Mouse (Mus musculus): ENCODE results near the gene Bik. TPM values are rescaled to one million over a fixed set of nuclear protein-coding genes. Genes with fewer than 3 reads are reported as not detected.
A peak's percentile ranks its signal among the peaks of the same experiment; 100 is the strongest.

Gene Bik
- total RNA-seq, 2 experiments from 2014 or later, result 2.7 to 4.0 TPM

DNA sequence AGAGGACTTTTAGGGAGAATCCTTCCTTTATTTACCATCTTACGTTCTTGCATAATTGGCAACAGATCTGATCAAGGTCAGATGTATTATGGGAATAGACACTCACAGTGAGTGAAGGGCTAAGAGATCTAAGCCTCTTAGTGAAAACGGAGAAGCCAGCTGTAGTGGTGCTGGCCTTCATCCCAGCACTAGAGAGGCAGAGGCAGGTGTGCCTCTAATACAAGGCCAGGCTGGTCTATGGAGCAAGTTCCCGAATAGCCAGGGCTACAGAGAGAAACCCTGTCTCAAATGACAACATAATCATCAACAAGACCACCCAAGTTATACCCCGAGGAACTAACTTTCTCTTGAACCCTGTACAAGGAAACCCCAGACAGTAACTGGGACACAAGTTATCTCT, 56.3 kb downstream of the Bik start:
- DNase-seq (ENCODE audit: low spot score in 2 of 2), result no peak

DNA sequence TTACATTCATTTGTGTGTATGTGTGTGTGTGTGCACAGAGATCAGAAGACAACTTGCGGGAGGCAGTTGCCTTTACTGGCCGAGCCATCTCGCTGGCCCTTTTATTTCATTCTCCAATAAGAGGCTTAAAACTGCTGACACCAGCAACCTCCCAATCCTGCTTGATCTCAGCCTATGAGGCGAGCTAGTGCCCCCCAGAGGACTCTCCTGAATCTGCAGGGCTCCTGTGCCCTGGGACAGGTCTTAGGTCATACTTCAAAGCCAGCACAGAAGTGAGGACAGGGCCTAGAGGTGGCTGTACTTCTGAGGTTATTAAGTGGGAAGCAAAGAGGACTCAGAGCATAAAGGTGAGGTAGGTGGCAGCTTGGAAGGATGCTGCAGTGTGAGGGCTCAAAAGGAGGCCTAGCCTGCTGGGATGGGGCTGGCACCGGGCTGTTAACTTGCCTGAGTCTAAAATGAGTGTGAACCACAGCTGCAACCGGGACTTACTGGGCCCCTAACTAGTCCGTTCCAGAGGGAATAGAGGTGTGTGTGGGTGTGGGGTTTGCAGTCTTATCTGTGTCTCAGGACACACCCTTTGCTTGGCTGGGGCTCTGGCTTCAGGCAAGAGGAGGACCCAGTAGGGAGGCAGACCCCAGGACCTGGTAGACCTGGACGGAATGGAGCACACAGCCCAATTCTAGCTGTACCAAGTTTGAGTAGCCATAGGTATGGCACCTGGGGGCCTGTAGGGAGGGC, 56.9 kb downstream of the Bik start:
- peak in 1 of 2 experiments; percentile 47 for DNase-seq (ENCODE audit: low spot score in 2 of 2)

DNA sequence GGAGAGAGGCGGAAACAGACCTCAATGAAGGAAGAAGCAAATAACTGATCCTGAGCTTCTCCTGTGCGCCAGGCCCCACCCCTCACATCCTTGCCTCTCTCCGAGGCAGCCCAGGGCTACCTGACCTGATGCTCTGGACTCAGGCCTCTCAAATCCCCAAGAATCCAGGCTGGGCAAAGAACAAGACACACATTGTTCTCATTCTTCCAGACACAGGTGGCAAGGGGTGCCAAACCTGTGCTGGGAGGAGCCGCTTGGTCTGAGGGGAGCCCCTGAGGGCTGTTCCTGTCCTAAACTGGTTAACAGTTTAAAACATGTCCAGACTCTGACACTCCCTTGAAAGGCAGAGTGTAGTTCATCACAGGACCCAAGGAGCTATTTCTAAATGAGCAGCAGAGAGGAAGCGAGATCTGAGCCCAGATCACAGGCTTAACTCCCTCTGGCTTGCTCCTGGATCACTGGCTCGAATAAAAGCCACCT, 58.1 kb downstream of the Bik start:
- DNase-seq (ENCODE audit: low spot score in 2 of 2), result no peak

DNA sequence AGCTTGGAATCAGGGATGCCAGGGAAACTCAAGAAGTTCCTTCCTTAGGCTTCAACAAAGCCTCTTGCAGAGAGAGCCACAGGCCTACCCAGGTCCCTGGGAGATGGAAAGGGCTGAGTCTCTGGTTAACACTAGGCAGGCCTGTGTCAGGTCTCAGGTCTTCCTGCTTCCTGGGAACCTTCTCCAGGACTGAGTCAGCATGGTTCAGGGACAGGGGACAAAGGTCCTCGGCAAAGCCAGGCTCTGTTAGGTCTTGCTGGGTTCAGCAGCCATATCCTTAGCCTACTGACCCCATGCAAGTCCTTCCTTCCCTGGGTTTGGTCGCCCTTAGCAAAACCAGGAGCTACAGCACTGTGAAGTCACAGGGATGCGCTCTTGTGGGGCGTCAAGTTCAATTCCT, 64.2 kb downstream of the Bik start:
- no peak for DNase-seq (ENCODE audit: low spot score in 2 of 2)

DNA sequence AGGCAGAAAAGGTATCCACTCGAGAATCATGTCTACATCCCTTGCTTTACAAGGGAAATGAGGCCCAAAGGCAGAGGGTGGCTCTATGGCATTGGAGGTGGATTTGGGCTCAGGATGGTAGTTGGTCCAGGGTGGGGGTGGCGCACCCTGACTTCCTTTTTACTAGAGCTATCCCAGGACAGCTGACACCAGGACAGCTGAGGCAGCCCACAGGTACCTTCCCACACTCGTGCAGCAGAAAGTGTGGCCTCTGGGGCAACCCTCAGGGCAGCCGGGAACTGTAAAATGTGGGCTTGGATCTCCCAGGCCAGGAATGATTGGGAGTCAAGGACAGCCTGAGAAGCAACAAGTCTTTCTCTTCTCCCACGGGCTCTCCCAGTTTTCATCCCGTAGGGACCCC, 65.1 kb downstream of the Bik start:
- no peak for DNase-seq (ENCODE audit: low spot score in 2 of 2)

DNA sequence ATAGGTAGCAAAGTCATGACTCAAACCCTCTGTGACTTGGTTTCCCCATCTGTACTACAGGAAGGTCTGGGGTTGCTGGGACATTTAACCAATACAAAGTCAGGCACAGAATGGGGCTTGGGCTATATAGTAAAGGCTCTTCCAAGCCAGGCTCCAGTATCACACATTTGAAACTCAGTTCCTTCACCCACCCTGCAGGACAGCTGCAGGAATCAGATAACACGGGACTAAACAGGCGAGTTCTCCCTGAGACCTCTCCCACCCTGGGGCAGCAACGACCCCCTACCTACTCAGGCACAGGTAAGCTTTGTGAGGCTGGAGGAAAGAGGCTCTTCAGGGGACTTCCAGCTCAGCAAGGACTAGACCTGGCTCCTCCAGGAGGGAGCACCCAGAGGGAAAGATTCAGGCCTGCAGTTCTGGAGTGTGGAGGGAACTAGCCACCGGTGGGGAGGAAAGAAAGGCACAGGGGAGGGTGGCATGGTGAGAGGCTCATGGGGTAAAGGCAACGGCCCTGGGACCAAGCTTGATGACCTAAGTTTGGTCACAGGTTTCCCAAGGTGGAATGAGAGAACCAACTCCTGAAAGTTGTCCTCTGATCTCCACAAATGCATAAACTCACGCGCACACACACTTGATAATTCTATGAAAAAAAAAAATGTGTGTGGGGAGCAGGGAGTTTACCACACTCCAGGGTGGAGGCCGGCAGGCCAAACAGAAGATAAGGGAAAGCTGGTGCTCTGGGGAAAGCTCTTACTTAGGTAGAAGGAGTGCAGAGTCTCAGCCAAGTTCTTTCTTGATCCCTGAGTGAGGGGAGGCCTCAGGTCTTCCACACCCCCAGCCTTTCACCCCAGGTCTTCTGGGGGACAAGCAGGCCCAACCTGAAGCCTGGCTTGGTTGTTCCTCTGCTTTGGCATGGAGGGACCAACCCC, 65.9 kb downstream of the Bik start:
- no peak for DNase-seq (ENCODE audit: low spot score in 2 of 2)

DNA sequence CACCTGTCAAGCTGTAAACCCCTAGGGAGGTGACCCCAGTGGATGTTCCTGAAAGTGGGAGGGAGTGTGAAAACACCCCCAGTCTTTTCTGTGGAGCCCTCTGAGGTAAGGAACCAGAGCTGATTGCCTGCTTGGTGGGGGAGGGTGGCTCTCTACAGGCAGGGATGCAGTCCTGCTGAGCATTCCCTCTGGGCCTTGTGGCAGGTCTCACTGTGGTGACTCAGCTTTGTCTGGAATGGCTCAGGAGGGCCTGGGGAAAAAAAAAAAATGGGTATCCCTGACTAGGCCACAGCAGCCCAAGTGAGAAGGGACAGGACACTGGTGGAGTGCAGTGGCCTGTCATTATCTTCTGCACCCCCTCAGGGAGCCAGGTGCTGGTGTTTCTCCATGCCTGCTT, 66.5 kb downstream of the Bik start:
- no peak for DNase-seq (ENCODE audit: low spot score in 2 of 2)

DNA sequence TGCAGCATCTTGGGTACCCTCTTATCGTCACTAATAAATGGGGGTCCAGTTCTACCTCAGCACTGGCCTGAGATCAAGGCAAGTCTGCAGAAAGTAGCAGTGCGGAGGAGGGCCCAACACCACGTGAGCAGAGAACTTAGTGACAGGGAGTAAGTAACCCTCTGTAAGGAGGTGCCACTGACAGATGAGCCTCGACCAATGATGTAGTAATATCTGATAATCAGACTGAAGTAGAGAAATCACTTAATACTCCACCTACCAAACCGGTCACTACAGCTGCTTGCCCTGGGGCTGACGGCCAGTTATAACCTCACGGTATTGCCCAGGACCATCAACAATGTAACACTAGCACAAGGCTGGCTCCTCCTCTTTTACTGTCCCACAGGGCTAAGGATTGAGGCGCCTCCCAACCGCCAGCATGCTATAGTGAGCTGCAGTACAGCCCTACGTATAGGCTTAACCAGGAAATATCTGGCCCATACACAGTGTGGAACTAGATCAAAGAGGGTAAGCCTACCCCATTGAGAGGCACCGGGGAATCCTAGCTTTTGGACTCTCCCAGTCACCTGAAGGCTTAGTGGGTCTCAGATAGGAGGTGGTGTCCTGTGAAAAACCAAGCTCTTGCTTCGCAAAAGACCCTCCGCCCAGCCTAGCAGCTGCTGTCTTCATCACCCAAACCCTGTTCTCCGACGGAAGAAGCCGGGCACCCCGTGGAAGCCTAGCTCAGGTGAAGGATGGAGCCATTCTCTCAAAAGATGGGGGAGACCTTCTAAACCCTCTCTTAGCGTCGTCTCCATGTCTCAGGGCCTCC, 67.2 kb downstream of the Bik start:
- DNase-seq (ENCODE audit: low spot score in 2 of 2), result no peak

Small RNA genes within 50 kb of the gene (microRNA-seq; reads per million reads assigned to microRNA genes)
- not detected for gene Gm24575

Other genes starting within 250 kb of the Bik start
- gene Arfgap3, start 176.6 kb upstream of the Bik start, total RNA-seq (2021), result 10 to 100 TPM; 25.4 to 27.4 TPM
- gene Pacsin2, start 62.3 kb upstream of the Bik start, total RNA-seq (2021), result 10 to 100 TPM; 62.7 to 66.9 TPM
- 1 to 10 TPM; 7.2 to 8.2 TPM for gene Ttll1, start 16.0 kb upstream of the Bik start, total RNA-seq (2021)
- gene Tspo, start 36.7 kb downstream of the Bik start, total RNA-seq (2021), result 10 to 100 TPM; 25.5 to 38.0 TPM
- gene Mcat, start 36.9 kb downstream of the Bik start, total RNA-seq (2021), result 10 to 100 TPM; 29.8 to 31.3 TPM
- gene Ttll12, start 68.3 kb downstream of the Bik start, total RNA-seq (2021), result 10 to 100 TPM; 15.5 to 17.6 TPM
- gene Scube1, start 198.2 kb downstream of the Bik start, total RNA-seq (2021), result 1 to 10 TPM; 3.3 to 4.6 TPM